Mouse (Mus musculus): Measurements from ENCODE around the gene Srrm4.

Gene Srrm4

DNA sequence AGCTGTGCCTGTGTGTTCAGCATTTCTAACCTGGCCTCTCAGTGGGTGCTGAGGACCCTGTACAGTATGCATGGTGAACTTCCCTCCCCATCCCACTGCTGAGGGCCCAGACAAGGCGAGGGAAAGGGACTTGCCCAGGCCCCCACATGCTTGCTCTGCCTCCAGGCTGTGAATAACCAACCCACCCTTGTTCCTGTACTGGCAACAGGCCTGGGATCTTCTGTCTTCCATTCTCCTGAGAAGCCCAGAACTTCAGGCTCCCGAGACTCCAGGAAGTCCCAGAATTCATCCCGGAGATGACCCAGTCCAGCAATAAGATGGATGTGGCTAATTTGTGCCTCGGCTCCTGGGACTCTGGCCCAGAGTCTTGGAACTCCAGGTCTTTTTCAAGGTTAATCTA is 105.5 kb downstream of the Srrm4 start:
- no peak for DNase-seq

DNA sequence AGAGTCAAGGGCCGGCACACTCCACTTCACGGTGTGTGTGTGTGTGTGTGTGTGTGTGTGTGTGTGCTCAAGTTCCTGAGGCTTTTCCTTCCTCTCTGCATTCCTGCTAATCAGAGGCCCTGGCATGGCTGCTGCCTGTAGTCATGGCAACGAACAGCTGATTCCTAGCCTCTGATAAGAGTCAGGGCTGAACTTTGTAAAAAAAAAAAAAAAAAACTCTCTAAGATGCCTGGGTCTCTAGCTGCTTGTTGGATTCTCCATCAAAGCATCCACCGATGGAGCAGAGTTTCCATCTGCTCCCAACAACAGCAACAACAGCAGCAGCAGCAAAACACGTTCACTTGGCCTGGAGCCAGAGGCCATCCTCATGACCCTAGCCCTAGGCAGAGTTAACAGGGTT is 106.5 kb downstream of the Srrm4 start:
- DNase-seq: peak in 1 of 2 experiments; percentile 45

DNA sequence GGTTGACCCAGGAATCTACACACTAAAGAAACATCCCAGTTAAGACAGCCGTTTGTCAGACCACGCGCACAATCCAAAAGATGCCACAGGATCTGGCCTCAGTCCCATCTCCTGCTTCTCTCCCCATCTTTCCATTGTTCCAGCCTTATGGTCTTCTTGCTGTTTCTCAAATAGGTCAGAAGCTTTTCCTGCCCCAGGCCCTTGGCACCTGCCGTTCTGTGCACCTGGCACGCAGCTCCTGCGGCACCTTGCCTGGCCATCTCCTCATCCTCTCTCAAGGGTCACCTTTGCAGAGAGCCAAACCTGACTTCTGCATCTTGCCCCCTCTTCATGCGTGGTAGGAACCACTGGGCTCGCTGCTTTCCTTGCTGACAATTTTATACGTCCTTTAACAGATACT is 107.4 kb downstream of the Srrm4 start:
- DNase-seq: peak; percentile 69 to 78

DNA sequence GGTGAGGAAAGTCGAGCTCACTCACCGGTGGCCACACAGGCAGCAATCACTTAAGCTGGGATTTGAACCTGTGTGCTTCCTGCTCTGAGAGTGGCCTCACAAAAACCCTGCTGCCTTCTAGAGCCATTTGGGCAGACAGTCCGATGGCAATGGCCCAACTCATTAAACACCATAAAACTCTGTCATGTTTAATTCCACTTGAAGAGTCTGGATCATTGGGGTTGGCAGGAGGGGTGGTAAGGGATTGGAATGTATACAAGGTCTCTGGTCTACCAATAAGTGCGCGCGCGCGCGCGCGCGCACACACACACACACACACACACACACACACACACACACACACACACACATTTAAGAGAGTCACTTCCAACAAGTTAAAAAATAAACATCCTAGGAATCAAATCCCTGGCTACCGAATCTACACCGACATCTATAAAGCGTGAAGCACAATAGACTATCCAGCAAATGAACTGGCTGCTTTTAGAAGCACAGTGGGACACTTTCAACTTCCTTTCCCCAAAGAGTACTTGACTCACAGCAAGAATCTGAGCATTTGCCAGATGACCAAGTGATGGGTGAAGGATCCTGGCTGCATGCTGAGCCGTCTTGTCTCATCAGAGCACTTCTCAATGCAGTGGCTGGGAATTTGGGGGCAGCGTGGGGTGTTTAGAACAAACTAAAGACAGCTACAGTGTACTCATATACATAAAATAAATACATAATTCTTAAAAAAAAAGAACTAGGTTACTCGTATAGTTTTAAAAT is 112.8 kb downstream of the Srrm4 start:
- no peak for DNase-seq

DNA sequence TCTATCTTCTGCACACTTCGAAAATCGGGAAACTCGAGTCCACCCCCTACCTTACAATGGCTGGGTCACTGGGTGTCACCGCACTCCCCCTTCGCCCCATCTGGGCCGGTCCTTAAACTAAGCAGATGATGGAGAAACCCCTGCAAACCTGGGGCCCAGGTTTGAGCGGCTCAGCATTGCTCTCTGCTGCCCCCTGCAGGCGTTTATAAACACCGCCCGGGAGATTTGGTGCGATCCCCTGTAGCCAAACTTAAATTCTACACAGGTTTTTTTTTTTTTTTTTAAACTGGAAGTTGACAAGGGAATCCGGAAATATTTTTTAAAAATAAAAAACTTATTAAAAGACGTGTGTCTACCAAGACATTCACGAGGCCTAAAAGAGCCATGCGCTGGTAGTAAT is 115.6 kb downstream of the Srrm4 start:
- DNase-seq: peak; percentile 55 to 75

DNA sequence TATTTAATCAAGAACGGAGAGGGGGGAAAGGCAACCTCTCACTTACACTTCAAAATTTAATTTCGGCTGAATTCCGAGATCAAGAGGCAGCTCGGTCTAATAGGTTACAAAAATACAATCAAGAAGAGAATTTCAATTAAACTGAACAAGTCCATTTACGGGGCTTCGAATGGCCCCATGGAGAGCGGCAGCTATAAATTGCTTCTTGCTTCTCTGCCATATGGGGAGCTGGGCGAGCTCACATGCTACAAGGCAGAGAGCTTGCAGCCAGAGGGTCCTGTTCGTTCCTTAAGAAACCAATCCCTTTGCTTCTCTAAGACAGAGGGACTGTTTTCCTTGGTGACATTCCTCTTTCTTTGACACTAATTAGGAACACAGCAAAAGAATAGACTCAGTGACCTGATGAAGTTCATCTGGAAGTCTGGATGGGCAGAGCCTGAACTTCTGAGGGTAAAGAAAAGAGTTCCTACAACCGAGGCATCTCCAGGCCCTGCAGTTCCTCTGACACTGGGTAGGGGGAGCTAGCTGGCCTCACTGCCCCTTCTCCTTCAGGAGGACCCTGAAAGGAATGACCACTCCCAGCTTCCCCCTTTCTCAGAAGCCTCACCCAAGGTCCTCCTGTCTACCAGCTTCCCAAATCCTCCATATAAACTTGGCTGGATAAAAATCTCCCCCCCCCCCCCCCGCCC is 130.1 kb downstream of the Srrm4 start:
- DNase-seq: no peak

DNA sequence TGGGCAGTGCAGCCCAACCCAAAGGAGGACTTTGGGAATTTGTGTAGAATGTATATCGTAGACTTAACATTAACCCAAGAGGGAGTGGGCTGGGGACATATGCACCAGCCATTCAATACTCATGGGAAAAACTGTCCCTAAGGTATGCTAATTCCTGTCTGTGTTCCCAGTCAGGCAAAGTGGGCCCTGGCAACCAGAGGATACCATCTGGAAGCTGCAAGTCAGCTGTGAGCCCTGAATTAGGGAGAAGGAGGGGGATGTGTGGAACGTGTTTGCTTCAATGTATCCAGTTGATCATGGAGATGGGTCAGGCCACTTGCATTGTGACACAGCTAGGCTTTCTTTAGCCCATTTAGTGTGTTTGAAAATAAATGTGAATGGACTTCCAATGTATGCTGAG is 131.6 kb downstream of the Srrm4 start:
- DNase-seq: no peak

DNA sequence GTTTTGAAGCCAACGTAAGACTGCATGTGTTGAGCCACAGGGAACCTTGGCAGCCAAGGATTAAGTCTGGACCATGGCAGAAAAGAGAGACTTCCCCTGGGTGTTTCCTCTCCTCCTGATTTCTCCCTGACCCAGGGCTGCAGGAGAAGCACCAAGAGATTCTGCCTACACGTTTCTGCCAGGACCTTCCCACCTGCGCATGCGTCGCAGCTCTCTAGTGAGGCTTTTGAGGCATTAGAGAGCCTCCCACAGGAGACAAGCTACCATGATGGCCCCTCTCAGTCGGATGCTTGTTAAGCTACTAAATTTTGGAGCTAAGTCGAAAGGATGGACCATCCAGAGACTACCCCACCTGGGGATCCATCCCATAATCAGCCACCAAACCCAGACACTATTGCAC is 133.8 kb downstream of the Srrm4 start:
- DNase-seq: no peak

DNA sequence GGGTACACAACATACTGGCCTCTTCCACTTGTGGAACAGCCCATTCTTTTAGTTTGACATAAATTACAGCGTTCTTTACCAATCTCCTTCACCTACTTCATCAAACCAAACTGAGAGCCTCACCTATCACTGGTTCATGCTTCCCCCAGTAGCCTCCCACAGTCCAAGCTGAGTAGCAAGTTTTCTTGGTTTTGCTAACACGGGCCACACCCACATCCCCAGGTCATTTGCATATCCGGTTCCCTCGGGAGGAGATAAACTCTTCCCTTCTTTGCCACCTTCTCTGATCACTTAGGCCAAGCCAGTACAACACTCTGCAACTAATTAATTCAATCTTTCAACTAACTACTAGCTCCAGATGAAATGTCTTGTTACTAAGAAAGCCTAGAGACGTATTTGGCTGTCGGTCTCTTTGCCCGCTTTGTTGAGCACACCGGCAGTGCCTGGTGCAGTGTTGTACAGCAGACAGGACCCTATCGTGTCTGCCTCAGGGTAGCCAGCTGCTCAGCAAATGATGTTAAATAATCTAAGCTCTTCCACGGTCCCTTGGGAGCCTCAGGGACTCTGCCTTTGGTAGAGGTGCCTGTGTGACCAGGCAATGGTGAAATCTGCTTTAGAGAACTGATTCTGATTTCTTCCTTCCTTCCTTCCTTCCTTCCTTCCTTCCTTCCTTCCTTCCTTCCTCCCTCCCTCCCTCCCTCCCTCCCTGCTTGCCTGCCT is 134.7 kb downstream of the Srrm4 start:
- DNase-seq: no peak

DNA sequence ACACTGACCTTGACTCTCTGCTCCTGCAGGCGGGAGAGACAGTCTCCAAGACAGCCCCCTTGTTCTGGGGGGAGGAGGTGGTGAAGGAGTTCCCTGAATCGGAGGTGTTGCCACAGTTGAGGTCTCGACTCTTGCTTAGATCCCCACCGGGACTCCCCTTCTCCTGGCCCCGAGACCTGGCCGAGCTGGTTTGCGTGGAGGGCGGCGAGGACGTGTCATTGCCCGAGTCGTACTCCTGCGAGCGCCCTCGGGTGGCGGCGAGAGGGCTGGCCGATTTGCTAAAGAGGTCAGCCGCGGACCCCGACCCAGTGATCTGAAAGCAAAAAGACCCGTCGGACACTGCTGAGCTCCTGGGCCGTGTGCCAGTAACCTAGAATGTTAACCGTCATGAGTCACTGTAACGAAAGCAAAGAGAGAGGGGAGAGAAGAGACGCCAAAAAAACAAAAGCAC is 138.2 kb downstream of the Srrm4 start:
- DNase-seq: peak; percentile 70 to 80

DNA sequence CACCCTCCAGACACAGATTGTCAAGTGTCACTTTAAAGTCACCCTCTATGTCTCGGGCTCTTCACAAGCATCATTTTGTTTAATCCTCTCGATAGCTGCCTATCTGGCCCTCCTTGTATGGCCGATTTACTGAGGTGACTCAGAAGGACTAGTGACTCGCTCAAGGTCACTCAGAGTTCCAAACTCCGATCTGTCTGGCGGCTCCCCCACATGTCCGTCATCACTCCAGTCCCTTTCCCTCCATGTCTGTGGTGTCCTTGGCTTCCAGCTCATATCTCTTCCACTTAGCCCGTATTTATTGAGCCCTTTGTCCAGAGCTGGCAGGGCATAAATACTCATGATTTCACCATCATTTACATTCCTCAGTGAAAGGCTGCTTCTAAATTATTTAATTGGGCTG is 140.7 kb downstream of the Srrm4 start:
- DNase-seq: no peak

DNA sequence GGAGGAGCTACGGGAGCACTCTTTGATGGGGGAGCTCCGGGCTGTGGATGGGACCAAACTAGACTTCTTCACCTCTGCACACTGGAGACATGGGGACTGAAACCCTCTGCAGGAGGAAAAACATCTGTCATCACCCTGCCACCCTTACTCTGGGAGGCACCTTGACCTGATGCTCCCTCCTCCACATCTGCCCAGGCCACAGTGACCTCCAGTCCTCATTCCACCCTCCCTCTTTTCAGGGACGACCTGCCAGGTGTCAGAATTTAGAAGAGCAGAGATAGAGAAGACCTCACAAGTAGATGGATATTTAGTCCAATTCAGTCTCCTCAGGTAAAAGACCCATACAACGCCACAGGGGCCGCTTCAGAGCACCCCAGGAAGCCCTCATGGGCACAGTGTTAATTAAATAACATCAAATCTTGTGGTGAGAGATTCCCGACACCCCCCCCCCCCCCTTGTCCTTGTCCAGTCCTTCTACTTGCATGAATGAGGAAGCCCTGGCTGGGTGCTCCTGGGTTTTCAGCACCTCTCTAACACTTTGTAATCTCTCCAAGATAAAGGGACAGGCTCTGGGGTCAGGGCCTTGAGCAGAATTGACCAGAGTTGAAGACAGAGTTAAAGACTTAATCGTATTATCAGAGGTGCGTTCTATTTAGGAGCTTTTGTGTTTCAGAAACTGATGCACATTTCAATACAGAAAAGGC is 141.9 kb downstream of the Srrm4 start:
- no peak for DNase-seq

DNA sequence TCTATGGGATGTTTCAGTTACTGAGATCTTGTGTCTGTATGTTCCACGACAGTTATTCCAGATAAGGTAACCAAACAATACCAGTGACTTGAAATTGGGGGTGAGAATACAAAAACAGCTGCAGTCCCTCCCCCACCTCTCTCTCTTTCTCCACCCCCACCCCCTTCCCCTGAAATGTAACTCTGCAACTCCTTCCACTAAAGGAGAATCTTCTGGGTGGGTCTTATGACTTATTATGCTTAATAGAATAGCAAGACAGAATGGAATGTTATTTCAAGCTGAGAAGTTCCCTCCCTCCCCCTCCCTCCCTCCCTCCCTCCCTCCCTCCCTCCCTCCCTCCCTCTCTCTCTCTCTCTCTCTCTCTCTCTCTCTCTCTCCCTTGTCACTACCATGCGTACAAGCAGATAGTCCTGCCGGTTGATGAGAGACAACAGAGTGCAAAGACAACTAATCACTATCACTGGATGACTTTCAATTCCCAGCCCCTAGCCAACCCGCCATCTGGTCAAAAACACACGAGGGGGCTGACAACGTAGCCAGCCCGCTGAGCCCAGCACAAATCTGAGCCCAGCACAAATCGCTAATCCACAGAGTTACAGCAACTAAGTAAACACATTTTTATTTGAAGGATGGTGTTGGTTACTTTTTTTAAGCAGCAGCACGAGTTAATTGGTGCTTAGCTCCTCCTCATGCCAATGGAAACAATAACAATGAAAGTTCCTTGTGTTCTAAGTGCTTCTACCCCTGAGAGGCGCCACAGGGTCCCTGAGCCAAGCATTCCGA is 143.0 kb downstream of the Srrm4 start:
- peak; percentile 46 to 57 for DNase-seq

DNA sequence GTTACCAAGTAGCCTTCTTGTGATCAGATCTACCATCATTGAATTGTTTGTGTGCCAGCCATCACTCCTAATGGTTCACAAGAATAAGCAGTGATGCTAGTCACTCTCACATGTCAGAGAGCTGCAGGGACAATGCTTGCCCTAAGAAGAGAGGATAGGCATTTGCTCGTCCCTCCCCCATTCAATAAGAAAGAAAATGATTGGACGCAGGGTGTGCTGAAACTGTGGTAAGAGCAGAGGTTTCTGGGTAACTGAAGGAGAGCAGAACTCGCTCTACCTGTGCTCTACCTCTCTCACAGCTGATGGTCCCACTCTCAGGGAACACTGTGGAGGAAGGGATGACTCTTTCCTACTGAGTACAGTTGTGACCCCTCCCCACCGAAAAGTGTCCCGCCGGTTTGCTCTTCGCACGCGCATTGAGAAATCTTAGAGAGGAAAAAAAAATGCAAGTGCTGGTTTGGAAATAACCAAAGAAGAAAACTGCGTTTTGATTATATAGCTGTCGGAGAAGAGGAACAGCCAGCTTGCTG is 143.7 kb downstream of the Srrm4 start:
- DNase-seq: no peak

DNA sequence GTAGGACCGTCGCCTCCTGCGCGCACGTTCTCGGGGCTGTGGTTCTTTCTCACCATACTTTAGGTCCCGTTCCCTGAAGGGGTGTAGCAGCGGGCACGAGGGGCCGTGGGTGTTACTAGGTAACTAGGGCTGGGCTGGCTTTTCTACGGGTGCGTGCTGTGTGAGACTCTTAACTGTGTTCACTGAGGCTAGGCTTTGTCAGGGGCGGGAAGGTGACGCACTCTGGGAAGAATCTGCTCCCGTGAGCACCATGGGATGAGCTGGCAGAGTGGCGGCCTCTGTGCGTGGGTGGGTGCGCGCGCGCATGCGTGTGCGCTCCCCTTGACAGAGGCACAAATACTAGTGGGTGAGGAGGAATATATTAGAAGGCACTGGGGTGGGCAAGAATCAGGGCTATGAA is 145.1 kb downstream of the Srrm4 start:
- no peak for DNase-seq

DNA sequence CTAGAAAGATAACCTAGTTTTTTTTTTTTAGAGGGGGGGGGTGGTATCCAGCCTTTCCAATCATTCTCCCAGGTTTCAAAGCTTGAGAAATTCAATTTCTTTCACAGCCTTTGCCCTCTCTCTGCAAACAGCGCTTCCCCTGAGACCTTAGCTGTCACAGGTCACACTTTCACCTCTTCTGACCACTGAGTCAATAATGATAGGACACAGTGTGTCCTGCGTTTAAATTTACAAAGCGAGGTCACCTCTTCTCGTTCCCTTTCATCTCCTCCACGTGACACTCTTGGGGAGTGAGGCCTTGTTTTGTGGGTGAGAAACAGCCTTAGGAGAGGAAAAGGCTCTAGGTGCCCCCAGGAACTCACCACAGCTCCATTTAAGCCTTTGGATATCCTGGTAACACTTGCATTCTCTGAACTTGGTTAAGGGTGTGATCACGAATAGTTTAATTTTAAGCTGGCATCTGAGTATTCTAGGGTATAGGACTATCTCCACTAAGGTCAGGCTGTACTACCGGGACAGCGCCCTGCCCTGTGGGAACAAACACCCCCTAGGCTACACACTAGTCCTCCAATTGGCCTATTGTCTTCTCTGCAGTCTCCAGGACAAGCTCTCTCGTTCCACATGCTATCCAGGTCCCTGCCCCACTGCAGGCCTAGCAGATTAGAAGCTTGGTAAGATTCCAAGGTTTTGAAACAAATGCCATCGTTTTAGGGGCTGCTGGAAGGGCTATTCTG is 145.8 kb downstream of the Srrm4 start:
- no peak for DNase-seq

DNA sequence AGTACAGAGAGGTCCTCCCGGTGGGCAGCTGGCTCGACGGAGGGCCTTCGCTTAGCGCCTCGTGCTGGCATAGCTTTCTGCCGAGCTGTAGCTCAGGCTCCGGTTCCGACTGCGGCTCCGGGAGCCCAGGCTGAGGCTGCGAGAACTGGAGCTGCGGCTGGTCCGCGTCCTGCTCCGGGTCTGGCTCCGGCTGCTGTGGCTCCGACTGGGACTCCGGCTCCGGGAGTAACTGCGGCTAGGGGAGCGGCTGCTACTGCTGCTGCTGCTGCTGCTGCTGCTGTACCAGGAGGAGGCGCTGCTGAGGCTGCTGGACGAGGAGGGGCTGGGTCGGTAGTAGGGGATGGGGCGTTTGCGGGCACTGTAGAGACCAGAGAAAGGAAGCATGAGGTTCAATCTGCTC is 147.1 kb downstream of the Srrm4 start:
- peak; percentile 58 to 73 for DNase-seq

DNA sequence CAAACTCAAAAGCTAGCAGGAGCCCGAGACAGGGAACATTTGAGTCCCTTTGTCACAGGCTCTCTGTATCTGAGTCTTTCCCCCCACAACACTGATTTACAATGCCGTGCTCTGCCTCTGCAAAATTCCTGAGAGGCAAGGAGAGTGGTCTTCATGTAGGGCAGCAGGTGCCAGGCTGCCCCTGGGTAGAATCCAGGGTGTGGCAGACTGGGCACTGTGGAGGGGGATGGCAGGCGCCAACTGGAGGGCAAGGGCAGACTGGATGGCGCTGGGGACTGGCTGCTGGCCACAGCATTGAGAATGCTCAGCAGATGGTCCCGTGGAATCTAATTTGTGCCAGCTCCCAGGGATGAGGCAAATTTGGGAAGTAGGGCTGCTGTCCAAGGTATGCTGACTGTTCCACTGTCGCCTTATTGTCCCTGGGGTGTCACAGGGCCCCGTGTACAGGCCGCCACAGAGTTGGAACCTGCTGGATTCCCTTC is 148.1 kb downstream of the Srrm4 start:
- peak; percentile 94 to 95 for DNase-seq

DNA sequence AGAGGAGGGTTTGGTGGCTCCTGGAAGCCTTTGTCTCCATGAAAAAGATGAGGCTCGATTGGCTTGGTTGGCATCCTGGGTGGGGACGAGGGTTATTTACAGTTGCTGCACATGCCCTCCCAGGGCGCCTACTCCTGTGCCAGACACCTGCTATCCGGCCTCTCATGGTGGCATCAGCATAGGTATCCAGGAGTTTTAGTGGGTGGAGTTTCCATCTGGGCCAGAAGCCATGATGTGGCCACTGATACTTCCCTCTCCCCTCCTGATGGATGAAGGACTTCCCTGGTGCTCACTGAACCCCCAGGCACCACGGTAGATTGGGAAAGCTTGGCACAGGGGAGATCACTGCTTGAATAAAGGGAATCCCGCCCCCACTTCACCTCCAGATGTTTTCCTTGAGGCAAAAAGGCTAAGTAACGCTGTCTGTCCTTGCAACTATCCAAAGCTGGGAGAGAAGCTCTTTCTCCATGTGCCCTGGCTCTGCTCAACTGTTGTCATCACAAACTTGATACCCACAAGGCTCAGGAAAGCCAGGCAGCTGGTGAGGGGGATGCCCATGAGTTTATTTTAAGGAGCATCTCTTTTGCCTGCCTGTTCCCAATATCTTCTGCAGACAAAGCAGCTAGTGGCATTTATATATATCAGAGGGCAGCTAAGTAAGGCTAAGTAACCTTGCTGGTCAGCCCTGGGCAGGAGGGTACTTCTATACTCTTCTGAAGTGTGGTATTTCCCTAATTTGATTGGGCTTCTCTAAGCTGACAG is 148.7 kb downstream of the Srrm4 start:
- peak; percentile 42 to 49 for DNase-seq

DNA sequence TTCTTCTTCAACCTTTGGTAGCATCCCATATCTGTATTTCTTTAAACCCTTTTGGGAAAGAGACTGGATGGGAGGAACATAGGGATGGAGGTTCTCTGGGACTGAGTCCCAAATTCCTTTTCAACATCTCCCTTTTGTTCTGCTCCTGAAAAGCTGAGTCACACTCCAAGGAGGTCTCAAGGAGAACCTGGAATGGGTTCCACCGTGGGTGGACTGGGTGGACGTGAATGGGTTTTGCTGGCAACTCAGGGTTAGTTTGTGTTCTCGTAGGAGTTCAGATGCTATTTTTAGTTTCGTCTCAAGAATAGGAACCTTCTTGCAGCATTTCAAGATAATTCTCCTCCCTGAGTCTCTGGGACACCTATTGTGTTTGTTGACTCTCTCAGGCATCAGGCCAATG is 151.4 kb downstream of the Srrm4 start:
- no peak for DNase-seq

Data from cerebellum, postnatal 25 days (tissue).